Mouse (Mus musculus): ENCODE results near the gene 2810021J22Rik. TPM values are rescaled to one million over a fixed set of nuclear protein-coding genes. Genes with fewer than 3 reads are reported as not detected.
"Not testable (repeated sequence)": the region's sequence is repeated elsewhere in the genome, so short reads cannot be mapped to it uniquely, and the experiment has no call there.

Gene 2810021J22Rik
- 2.2 and 2.3 TPM in 2 replicates for polyA plus RNA-seq (2015; fragmentation: Nextera tagmentation; extraction: Ambion mirVana)

- peak within 1 kb of the TSS; percentile 79 for H3K9ac ChIP-seq (ENCODE audit: low read depth, low read length)
- peak within 1 kb of the TSS; percentile 81 for H3K27ac ChIP-seq (ENCODE audit: low read length)
- peak within 1 kb of the TSS; percentile 65 for H3K4me2 ChIP-seq (ENCODE audit: low read depth, low read length)
- no peaks in the 10 kb centered on the region for H3K36me3 ChIP-seq (ENCODE audit: control insufficient read depth, insufficient read depth)
- H3K4me3 ChIP-seq (ENCODE audit: low read depth, low read length), result peak within 1 kb of the TSS; percentile 81
- peaks cover 6% of the 10 kb centered on the region for H3K4me1 ChIP-seq (ENCODE audit: control insufficient read depth, low read depth, low read length)
- ATAC-seq (ENCODE audit: low read depth), result peak; percentile 93
- no peaks in the 10 kb centered on the region for H3K27me3 ChIP-seq (ENCODE audit: control insufficient read depth, insufficient read depth, low read depth, low read length)
- WGBS (ENCODE audit: insufficient replicate concordance), result 2% methylated on average over 37 of the region's 37 CpGs
- no peaks in the 10 kb centered on the region for H3K9me3 ChIP-seq (replicated peaks; ENCODE audit: control insufficient read depth, low read length)
Observed at GRCm38 (mm10) chr11:58867039-58867953, at the start of gene 2810021J22Rik. Gene 2810021J22Rik, plus strand, starts transcription at chr11:58867216.

- not testable (repeated sequence) for ATAC-seq (ENCODE audit: low read depth); H3K4me3 ChIP-seq (ENCODE audit: low read depth, low read length); H3K4me2 ChIP-seq (ENCODE audit: low read depth, low read length); H3K27me3 ChIP-seq (ENCODE audit: control insufficient read depth, insufficient read depth, low read depth, low read length); H3K36me3 ChIP-seq (ENCODE audit: control insufficient read depth, insufficient read depth); H3K9me3 ChIP-seq (replicated peaks; ENCODE audit: control insufficient read depth, low read length); H3K9ac ChIP-seq (ENCODE audit: low read depth, low read length); H3K27ac ChIP-seq (ENCODE audit: low read length); H3K4me1 ChIP-seq (ENCODE audit: control insufficient read depth, low read depth, low read length)
Observed at GRCm38 (mm10) chr11:58828937-58829336, 38.1 kb upstream of the 2810021J22Rik start, which contains the start of gene Olfr312. Gene Olfr312, plus strand, starts transcription at chr11:58829237.

GRCm38 (mm10) chr11:58829764-58830163 is 37.3 kb upstream of the 2810021J22Rik start:
- Histone ChIP-seq H3K27me3 (ENCODE audit: control insufficient read depth, insufficient read depth, low read depth, low read length) (no peaks in the 10 kb centered on the region), H3K27ac (ENCODE audit: low read length) (no peak overlapping the region), H3K9ac (ENCODE audit: low read depth, low read length) (no peak overlapping the region), H3K9me3 (replicated peaks; ENCODE audit: control insufficient read depth, low read length) (no peaks in the 10 kb centered on the region), H3K36me3 (ENCODE audit: control insufficient read depth, insufficient read depth) (no peaks in the 10 kb centered on the region), H3K4me2 (ENCODE audit: low read depth, low read length) (no peak overlapping the region), H3K4me1 (ENCODE audit: control insufficient read depth, low read depth, low read length) (no peaks in the 10 kb centered on the region), H3K4me3 (ENCODE audit: low read depth, low read length) (no peak overlapping the region)
- WGBS (ENCODE audit: insufficient replicate concordance), result 38% methylated on average over 3 of the region's 3 CpGs
- ATAC-seq (ENCODE audit: low read depth), result no peak

DNA sequence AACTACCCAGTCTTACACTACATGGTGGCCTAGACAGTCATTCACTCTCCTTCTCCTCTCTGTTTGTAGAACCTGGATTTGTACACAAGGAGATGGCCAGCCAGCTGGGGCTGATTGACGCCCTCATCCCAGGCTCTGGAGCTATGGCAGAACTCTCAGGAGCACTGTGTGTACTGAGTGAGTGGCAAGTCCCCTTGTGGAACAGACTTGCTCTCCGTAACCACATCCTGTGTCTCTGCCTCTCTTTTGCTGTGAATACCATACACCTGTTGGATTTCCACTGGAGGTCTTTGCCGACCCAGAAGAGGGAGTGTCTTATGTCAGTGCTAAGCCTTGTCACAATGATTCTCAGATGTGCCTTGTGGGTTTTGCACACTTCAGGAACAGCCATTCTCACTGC is 34.5 kb upstream of the 2810021J22Rik start:
- not testable (repeated sequence) for H3K4me2 ChIP-seq (ENCODE audit: low read depth, low read length); H3K27me3 ChIP-seq (ENCODE audit: control insufficient read depth, insufficient read depth, low read depth, low read length); H3K4me1 ChIP-seq (ENCODE audit: control insufficient read depth, low read depth, low read length); ATAC-seq (ENCODE audit: low read depth); H3K36me3 ChIP-seq (ENCODE audit: control insufficient read depth, insufficient read depth); H3K27ac ChIP-seq (ENCODE audit: low read length); H3K9ac ChIP-seq (ENCODE audit: low read depth, low read length); H3K9me3 ChIP-seq (replicated peaks; ENCODE audit: control insufficient read depth, low read length); H3K4me3 ChIP-seq (ENCODE audit: low read depth, low read length)
- WGBS (ENCODE audit: insufficient replicate concordance), result 55% methylated on average over 3 of the region's 3 CpGs

- H3K9ac ChIP-seq (ENCODE audit: low read depth, low read length); H3K27me3 ChIP-seq (ENCODE audit: control insufficient read depth, insufficient read depth, low read depth, low read length); H3K9me3 ChIP-seq (replicated peaks; ENCODE audit: control insufficient read depth, low read length); ATAC-seq (ENCODE audit: low read depth); H3K36me3 ChIP-seq (ENCODE audit: control insufficient read depth, insufficient read depth); H3K4me2 ChIP-seq (ENCODE audit: low read depth, low read length); H3K4me1 ChIP-seq (ENCODE audit: control insufficient read depth, low read depth, low read length); H3K27ac ChIP-seq (ENCODE audit: low read length); H3K4me3 ChIP-seq (ENCODE audit: low read depth, low read length): not testable (repeated sequence)
Observed at GRCm38 (mm10) chr11:58838951-58839350, 28.1 kb upstream of the 2810021J22Rik start, which contains the start of gene Olfr311. Gene Olfr311, plus strand, starts transcription at chr11:58839251.

DNA sequence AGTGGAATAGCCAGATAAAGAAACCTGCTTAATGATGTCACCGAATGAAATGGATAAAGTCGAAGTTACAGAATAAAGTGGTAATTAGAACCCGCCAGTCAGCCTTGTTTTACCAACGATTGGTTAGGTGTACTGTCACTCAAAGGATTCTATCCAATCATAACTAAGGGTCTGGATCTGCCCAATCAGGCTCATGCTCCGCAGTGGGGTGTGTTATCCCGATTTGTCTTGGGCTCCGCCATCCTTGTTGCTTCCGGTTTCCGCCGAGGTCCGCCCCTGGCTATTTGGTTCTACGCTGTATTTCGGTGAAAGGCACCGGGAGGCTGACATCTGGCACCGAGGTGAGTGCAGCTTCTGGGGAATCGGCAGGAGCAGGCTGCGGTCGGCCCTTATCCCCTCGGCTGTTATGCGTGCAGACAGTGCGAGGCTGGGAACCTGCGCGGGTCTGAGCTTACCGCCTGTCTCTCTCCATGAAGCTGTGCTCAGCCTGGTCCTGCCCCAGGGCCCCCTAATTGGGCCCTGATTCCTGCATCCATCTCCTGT is 20.0 kb upstream of the 2810021J22Rik start, which contains the start of gene Gm12258:
Gene Gm12258, plus strand, starts transcription at position 240 of the 543 bp plus-strand sequence.
- Histone ChIP-seq H3K4me2 (ENCODE audit: low read depth, low read length) (peak within 1 kb of the TSS; percentile 60), H3K36me3 (ENCODE audit: control insufficient read depth, insufficient read depth) (0 out of 2 replicates have a peak, but pooled peaks cover 5% of the 10 kb centered on the region), H3K9ac (ENCODE audit: low read depth, low read length) (peak within 1 kb of the TSS; percentile 84), H3K4me1 (ENCODE audit: control insufficient read depth, low read depth, low read length) (peaks cover 6% of the 10 kb centered on the region; the same call in 1 of the 2 replicates), H3K4me3 (ENCODE audit: low read depth, low read length) (peak within 1 kb of the TSS; percentile 77), H3K9me3 (replicated peaks; ENCODE audit: control insufficient read depth, low read length) (no peaks in the 10 kb centered on the region), H3K27ac (ENCODE audit: low read length) (peak within 1 kb of the TSS; percentile 74), H3K27me3 (ENCODE audit: control insufficient read depth, insufficient read depth, low read depth, low read length) (no peaks in the 10 kb centered on the region)
- peak; percentile 100 for ATAC-seq (ENCODE audit: low read depth)
- WGBS (ENCODE audit: insufficient replicate concordance), result under 1% methylated on average over 24 of the region's 24 CpGs

DNA sequence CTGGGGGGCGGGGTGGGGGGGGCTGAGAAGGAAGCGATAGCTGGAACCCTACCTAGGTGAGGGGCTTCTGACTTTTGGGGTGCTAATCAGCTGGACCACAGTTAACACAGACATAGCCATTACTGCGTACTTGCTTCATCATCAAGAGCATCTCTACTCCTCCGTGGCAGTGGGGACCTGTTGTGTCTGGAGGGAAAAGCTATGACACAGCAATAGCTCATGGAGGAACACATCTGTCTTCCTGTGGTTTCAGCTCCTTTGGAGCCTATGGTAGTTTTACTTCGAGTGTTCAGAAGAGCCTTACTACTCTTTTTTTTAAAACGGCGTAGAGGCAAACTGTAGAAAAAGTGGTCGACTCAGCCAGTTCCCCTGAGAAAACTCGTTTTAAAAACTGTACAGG is 19.4 kb upstream of the 2810021J22Rik start:
- H3K4me1 ChIP-seq (ENCODE audit: control insufficient read depth, low read depth, low read length), result peaks cover 6% of the 10 kb centered on the region; the same call in 1 of the 2 replicates
- H3K4me2 ChIP-seq (ENCODE audit: low read depth, low read length), result peak overlapping the region; percentile 60
- H3K4me3 ChIP-seq (ENCODE audit: low read depth, low read length), result peak overlapping the region; percentile 77
- no peaks in the 10 kb centered on the region for H3K27me3 ChIP-seq (ENCODE audit: control insufficient read depth, insufficient read depth, low read depth, low read length)
- WGBS (ENCODE audit: insufficient replicate concordance), result 15% methylated on average over 9 of the region's 9 CpGs
- H3K27ac ChIP-seq (ENCODE audit: low read length), result no peak overlapping the region
- no peak for ATAC-seq (ENCODE audit: low read depth)
- no peaks in the 10 kb centered on the region for H3K9me3 ChIP-seq (replicated peaks; ENCODE audit: control insufficient read depth, low read length)
- 0 out of 2 replicates have a peak, but pooled peaks cover 5% of the 10 kb centered on the region for H3K36me3 ChIP-seq (ENCODE audit: control insufficient read depth, insufficient read depth)
- H3K9ac ChIP-seq (ENCODE audit: low read depth, low read length), result peak overlapping the region; percentile 84

DNA sequence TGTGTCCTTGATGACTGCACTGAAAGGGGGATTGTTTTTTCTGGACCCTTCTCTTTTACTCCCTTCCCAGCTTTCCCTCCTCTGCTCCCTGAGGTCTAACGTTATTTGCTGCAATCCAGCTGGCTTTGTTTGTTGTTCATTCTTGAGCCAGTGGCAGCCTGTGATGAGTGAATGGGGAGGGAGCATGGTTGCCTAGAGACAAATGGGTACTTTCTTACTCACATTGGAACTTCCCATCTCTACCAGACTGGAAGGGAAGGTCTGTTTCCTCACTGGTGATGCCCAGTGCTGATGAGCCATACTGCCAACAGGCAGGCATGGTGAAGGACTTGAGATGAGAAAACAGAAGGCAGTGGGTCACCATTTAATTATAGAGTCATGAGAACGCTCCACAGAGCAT is 17.3 kb upstream of the 2810021J22Rik start:
- Histone ChIP-seq H3K4me2 (ENCODE audit: low read depth, low read length) (no peak overlapping the region), H3K36me3 (ENCODE audit: control insufficient read depth, insufficient read depth) (0 out of 2 replicates have a peak, but pooled peaks cover 5% of the 10 kb centered on the region), H3K4me1 (ENCODE audit: control insufficient read depth, low read depth, low read length) (peaks cover 6% of the 10 kb centered on the region; the same call in 1 of the 2 replicates), H3K27ac (ENCODE audit: low read length) (no peak overlapping the region), H3K9me3 (replicated peaks; ENCODE audit: control insufficient read depth, low read length) (no peaks in the 10 kb centered on the region), H3K4me3 (ENCODE audit: low read depth, low read length) (no peak overlapping the region), H3K9ac (ENCODE audit: low read depth, low read length) (no peak overlapping the region), H3K27me3 (ENCODE audit: control insufficient read depth, insufficient read depth, low read depth, low read length) (no peaks in the 10 kb centered on the region)
- WGBS (ENCODE audit: insufficient replicate concordance), result 70% methylated on average over 2 of the region's 2 CpGs
- no peak for ATAC-seq (ENCODE audit: low read depth)

- Histone ChIP-seq H3K36me3 (ENCODE audit: control insufficient read depth, insufficient read depth) (peaks cover 40% of the 10 kb centered on the region), H3K27me3 (ENCODE audit: control insufficient read depth, insufficient read depth, low read depth, low read length) (no peaks in the 10 kb centered on the region), H3K4me1 (ENCODE audit: control insufficient read depth, low read depth, low read length) (no peaks in the 10 kb centered on the region), H3K27ac (ENCODE audit: low read length) (no peak overlapping the region), H3K4me3 (ENCODE audit: low read depth, low read length) (no peak overlapping the region), H3K4me2 (ENCODE audit: low read depth, low read length) (no peak overlapping the region), H3K9ac (ENCODE audit: low read depth, low read length) (no peak overlapping the region), H3K9me3 (replicated peaks; ENCODE audit: control insufficient read depth, low read length) (peaks cover 8% of the 10 kb centered on the region; the same call in 1 of the 2 replicates)
- no peak for ATAC-seq (ENCODE audit: low read depth)
- 83% methylated on average over 8 of the region's 8 CpGs for WGBS (ENCODE audit: insufficient replicate concordance)
Observed at GRCm38 (mm10) chr11:58860744-58861143, 6.3 kb upstream of the 2810021J22Rik start.

Measured in liver, embryonic 16.5 days (tissue).